Mouse (Mus musculus): ENCODE results near the gene Paqr4.
A peak's percentile ranks its signal among the peaks of the same experiment; 100 is the strongest.

The Paqr4 gene

GRCm38 (mm10) chr17:23749400-23750191 is 8.9 kb upstream of the Paqr4 start:
- DNase-seq (ENCODE audit: low spot score in 2 of 2), result no peak

DNA sequence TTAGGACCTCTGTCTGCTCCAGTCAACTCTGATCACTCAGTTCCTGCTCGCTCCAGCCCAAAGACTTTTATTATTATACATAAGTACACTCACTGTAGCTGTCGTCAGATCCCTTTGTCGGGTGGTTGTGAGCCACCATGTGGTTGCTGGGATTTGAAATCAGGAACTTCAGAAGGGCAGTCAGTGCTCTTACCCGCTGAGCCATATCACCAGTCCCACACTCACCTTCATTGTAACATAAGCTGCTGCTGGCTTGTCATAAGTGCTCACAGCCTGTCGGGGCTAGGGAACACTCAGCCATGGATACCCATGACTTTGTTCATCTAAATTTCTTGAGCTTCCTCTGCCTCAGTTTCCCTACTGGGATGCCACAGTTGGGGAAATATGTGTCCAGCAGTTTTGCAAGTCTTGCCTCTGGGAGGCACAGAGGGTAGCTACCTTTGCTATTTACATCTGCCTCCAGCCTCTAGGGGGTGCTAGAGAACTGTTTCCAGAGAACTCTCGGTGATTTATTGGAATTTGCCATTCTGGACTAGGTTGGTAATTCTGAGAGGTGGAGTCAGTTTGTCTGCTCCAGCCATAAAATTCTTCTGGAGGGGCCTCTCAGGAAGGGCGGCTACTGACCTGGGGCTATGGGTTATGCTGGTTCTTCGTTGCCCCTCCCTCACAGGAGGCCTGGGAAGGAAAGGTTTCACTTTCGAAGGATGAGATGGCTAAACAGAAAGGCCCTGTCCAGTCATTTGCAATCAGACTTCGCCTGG is 8.1 kb upstream of the Paqr4 start:
- peak in 1 of 2 experiments; percentile 57 for DNase-seq (ENCODE audit: low spot score in 2 of 2)

DNA sequence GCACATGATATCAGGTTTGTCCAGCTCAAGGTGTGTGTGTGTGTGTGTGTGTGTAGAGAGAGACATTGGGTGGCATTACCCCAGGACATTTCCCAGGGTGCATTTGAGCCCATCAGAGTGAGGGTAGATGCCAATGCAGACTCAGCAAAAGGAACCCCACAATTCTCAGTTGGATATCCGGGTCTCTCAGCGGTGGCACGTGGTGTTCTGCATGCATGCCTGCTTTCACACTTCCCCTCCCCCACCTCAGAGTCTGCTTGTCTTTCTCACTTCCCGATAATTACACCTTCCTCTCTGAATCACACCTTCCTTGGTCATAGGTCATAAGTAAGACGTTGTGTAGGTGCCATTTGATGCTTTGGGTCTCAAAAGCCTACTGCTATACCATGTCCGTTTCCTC is 7.4 kb upstream of the Paqr4 start:
- DNase-seq (ENCODE audit: low spot score in 2 of 2), result no peak

DNA sequence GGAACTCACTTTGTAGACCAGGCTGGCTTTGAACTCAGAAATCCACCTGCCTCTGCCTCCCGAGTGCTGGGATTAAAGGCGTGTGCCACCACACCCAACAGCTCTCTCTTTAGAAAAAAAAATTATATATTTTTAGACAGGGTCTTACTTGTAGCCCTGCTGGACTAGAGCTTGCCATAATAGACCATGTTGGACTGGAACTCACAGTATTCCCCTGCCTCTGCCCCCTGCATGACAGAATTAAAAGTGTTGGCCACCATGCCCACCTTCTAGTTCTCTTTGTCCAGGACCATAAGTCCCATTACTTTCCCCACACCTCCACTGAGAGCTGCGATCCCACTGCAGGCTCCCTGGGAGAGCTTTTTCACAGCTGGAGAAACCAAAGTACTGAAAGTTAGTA is 6.8 kb upstream of the Paqr4 start:
- no peak for DNase-seq (ENCODE audit: low spot score in 2 of 2)

DNA sequence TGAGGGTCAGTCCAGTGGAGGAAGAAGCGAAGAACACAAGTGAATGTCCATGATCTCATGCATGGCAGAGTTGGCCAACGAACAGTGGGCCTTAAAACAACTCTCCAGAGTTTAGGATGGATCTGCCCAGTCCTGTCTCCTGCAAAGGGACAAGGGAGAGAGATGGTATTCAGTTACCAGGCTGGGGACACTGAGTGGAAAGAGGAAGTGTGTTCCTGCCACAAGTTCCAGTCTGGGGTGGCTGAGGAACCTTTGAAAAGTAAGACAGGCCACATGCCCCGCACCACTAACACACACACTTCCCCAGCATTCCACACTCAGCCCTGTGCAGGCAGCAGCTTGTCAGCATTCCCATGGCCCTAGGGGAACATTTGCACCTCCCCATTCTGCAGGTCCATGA is 6.1 kb upstream of the Paqr4 start:
- no peak for DNase-seq (ENCODE audit: low spot score in 2 of 2)

DNA sequence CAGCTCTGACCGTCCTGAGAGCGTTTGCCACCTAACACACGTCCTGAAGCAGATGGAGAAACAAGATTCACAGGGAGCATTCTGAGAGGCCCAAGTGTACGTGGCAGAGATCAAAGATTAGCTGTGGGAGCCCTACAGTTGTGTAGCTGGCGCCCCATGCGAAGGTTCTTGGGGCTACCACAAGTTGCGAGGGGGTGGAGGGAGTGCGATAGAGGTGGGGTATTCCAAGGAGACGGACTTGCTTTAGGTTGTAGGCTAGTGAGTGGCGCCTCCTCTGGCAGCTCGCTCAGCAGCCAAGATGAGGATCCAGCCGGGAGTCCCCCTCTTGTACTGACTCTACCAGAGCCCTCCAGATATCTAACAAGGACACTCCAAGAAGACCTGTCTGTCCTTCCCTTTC is 5.6 kb upstream of the Paqr4 start:
- no peak for DNase-seq (ENCODE audit: low spot score in 2 of 2)

- DNase-seq (ENCODE audit: low spot score in 2 of 2), result no peak
Measured at GRCm38 (mm10) chr17:23745301-23746251, 4.9 kb upstream of the Paqr4 start, which contains the start of gene Kremen2. TSS of gene Kremen2 (minus strand) at chr17:23745833.

DNA sequence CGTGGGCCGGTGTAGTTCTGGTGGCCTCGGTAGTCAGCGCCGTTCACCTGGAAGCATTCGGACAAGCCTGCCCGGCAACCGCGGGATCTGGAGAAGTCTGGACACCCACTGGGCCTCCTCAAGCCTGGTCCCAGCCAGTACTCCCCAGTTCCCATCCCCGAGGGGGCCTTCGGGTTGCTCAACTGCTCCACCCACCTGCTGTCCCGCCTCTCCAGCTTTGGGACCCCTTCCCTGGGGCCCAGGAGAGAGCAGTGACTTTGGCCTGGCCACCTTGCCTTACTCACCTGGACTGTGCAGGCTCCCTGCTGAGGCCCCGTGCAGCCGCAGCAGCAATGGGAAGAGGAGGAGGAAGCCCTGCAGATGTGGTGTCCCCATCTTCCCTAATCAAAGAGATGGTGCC is 4.0 kb upstream of the Paqr4 start:
- DNase-seq (ENCODE audit: low spot score in 2 of 2), result no peak

DNA sequence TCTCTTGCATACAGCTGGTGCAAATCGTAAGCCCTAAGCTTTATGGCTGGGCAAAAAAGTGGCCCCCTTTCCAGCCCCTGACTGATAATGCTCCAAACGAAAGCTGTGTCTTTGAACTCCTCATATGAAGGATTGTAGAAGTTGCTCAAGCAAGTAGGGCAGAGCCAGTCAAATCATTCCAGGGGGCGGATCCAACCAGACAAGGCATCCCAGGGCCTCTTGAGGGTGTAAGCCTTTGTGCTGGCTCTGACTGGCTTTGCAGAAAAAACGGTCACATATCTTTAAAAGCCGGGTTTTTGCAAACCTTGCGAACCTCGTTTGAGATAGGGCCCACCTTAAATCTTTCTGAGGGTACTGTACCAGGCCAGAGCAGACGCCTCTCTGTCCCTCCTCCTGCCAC is 3.4 kb upstream of the Paqr4 start:
- DNase-seq (ENCODE audit: low spot score in 2 of 2), result no peak

- DNase-seq (ENCODE audit: low spot score in 2 of 2), result no peak
Measured at GRCm38 (mm10) chr17:23742941-23743340, 2.3 kb upstream of the Paqr4 start.

DNA sequence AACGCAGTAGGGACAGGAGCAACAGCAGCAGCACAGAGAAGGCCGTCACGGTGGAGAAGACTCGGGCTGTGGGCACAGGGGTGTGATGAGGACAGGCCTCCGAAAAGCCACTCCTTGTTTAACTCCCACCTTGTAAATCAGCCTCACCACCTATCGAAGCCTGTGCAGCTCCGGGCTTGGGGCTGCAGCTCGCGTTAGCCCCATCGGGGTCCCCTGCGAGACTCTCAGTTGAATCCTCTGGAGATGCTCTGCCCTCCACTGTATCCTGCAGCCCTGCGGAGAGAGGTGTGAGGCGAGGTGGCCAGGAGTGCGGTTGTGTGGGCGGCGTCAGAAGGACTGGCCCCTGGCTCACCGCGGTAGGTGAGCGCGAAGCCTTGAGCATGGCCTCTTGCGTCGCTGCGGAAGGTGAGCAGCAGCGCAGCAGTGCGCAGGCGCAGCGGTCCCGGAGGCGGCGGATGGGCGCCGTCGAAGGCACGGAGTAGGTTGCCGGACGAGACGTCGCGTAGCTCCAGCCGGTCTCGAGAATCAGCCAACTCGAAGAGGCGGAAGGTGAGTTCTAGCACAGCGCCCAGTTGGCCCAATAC is 1.6 kb upstream of the Paqr4 start:
- no peak for DNase-seq (ENCODE audit: low spot score in 2 of 2)

GRCm38 (mm10) chr17:23741359-23742209 is 917 bp upstream of the Paqr4 start:
- no peak for DNase-seq (ENCODE audit: low spot score in 2 of 2)

DNA sequence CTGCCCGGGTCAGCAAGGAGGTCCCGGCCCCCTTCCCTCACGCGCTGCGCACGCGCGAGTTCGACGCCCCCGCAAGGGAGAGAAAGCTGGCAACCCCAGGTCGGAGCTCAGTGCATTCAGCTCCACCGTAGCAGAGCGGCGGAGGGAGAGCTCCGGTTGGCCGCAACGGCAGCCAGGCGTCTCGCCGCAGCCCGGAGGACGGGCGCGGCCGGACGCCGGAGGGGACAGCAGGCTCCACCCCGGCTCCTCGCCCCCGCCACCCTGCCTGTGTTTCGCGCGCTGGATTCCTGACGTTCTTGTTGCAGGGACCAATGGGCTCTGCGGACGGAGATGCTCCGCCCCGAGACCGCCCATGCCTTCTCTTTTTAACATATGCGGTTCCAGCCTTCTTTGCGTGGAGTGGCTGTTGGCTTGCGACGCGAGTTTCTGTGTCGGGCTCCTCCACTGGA is 507 bp downstream of the Paqr4 start:
- DNase-seq (ENCODE audit: low spot score in 2 of 2), result peak; percentile 85 to 90

DNA sequence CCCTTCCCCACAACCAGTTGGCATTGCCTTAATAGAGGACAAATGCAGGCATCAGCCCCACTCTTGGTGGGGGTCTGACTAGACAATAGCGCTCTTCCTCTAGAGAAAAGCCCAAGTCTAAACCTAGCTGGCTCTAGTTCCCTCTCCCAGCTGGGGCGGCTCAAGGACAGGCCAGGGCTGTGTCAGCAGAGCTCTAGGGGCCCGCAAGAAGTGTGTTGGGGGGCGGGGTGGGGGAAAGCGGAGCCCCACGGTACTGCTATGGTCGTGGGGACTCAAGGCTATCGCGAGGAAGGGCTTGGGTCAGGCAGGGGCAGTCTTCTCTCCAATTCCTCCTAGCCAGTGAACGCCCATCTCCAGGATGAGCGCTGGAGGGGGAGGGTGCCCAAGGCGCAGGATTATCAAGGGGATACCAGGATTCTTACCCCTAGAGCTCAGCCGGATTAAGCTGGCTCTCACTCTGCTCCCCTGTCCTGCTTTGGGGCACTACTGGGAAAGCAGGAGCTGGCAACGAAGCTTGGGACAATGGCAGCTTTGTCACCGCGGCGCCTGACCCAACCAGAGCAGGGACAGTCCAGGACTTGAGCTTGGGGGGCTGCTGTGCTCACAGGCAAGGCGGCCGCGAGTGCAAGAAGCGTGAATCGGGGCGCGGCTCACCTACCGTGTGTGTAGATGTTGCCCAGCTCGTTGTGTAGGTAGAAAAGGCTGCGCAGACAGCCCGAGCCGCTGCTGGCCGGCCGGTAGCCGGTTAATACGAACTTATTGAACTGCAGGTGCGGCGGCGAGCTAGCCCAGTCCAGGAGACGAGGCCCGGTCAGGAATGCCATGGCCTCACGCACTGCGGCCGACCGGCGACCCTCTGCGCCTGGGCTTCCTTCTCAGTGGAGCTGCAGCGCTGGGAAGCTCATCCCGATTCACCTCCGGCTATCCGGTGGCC is 1.2 kb downstream of the Paqr4 start:
- DNase-seq (ENCODE audit: low spot score in 2 of 2), result no peak

DNA sequence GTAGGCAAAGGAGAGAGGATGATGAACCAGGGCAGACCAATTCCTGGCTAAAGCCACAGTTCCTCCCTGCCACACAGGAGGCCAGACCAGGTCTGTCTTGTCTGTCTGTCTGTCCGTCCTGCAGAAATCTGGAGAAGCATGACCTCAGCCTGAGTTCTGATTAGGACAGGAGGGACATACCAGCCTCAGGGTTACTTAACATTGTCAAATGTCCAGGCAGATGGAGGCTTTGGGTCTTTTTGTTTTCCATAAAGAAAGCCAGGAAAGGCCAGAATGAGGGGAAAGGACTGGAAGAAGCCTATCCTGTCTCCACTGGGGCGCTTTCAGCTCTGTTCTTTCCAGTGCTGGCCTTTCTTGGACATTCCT is 1.8 kb downstream of the Paqr4 start:
- DNase-seq (ENCODE audit: low spot score in 2 of 2), result no peak

DNA sequence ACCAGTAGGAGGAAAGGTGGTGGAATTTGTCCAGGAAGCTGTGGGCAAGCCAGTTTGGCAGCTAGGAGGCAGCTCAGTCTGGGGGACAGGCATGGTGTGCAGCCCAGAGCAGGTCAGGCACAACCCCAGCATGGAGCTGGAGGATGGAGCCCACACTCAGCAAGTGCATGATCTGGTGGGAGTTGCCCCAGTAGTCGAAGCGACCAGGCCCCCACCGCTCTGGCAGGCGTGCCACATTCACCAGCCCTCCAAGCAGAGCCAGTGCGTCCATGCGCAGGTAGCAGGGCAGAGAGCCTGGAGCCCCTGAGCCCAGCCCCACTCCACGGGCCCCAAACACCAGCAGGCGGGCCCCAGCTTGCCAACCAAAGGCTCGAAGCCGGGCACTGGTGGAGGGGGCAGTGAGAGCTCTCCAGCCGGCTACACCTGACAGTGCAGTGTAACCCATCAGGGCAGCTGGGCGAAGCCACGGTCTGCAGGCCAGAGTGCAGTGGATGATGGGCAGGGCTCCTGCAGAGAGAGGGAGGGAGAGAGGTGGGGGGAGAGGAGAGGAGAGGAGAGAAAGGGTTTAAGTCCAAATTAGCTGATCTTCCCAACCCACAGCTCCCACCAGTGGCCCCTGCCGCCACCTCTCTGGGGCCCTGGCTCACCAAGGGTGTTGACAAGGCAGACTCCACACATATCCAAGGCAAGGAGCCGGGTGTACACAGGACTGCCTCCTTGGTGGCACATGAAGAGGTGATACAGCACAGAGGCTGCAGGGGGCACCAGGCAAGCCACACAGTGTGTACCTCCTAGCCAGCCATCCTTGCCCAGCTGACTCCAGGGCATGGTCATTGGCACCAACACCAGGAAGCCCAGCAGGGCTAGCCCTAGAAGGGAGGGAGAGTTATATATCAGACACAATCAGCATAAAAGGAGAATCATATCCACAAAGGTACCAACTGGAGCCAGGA is 2.9 kb downstream of the Paqr4 start:
- no peak for DNase-seq (ENCODE audit: low spot score in 2 of 2)

- no peak for DNase-seq (ENCODE audit: low spot score in 2 of 2)
Measured at GRCm38 (mm10) chr17:23734341-23734740, 6.3 kb downstream of the Paqr4 start.

- no peak for DNase-seq (ENCODE audit: low spot score in 2 of 2)
Measured at GRCm38 (mm10) chr17:23730441-23730840, 10.2 kb downstream of the Paqr4 start.

Data from frontal cortex, postnatal 25 days (tissue).